Mouse (Mus musculus) midbrain, embryonic 14.5 days (tissue): ENCODE measurements at regions not wholly inside any gene's neighbourhood (a gene's known extent, or its start where the extent isn't known, plus 50 kb on each side); places are given as distances from the start of the nearest gene placed in this dataset.

ENCODE experiments used
- ATAC-seq: fragments of 200-750 bp; cut with Nextera tagmentation; 2 replicates; pipeline ENCODE4 v1.8.0; 2017; ENCODE audit warnings: moderate number of reproducible peaks, moderate library complexity; ENCODE audit not compliant: low FRiP score, low TSS enrichment
- DNase-seq: peaks from one replicate; pipeline ENCODE4 v3.0.0-alpha.2; 2015
- H3K27ac ChIP-seq: fragments of 300-500 bp; sonication (generic); replicated peaks from 2 replicates; pipeline ENCODE4 v1.5.1; 2014; ENCODE audit warnings: mild to moderate bottlenecking, low read depth, low read length, moderate library complexity
- H3K27me3 ChIP-seq: fragments of 300-500 bp; sonication (generic); 2 replicates; pipeline ENCODE4 v1.6.1; 2014; ENCODE audit warnings: low read length, control low read depth, mixed read lengths; ENCODE audit not compliant: control insufficient read depth, insufficient read depth
- H3K36me3 ChIP-seq: fragments of 300-500 bp; sonication (generic); 2 replicates; pipeline ENCODE4 v1.6.1; 2014; ENCODE audit warnings: low read length, control low read depth; ENCODE audit not compliant: control insufficient read depth, insufficient read depth
- H3K4me1 ChIP-seq: fragments of 300-500 bp; sonication (generic); 2 replicates; pipeline ENCODE4 v1.6.1; 2014; ENCODE audit warnings: mild to moderate bottlenecking, antibody characterized with exemption, low read length, control low read depth; ENCODE audit not compliant: control insufficient read depth, insufficient read depth
- H3K4me2 ChIP-seq: fragments of 300-500 bp; sonication (generic); 2 replicates; pipeline ENCODE4 v1.6.1; 2014; ENCODE audit warnings: mild to moderate bottlenecking, low read length, moderate library complexity
- H3K4me3 ChIP-seq: fragments of 300-500 bp; sonication (generic); replicated peaks from 2 replicates; pipeline ENCODE4 v1.5.1; 2014; ENCODE audit warnings: low read depth, low read length
- H3K9ac ChIP-seq: fragments of 300-500 bp; sonication (generic); replicated peaks from 2 replicates; pipeline ENCODE4 v1.6.1; 2014; ENCODE audit warnings: mild to moderate bottlenecking, low read length, moderate library complexity
- H3K9me3 ChIP-seq: fragments of 300-500 bp; sonication (generic); 2 replicates; pipeline ENCODE4 v1.6.1; 2016; ENCODE audit warnings: low read length, control low read depth, mixed read lengths; ENCODE audit not compliant: control insufficient read depth
- WGBS: fragments of 180-500 bp; shearing (Covaris S2); extraction: QIAGEN DNeasy Blood & Tissue Kit; methylation state at CpG from one replicate; pipeline ENCODE4 v1.1.7; 2014; 5-methylcytosine and 5-hydroxymethylcytosine counted together

GRCm38 (mm10) chr10:21775911-21776761 is 105.8 kb upstream of the Sgk1 start:
- H3K9ac ChIP-seq, result no peak overlapping the region
- ATAC-seq (no peak), DNase-seq (peak; percentile 33)
- no peaks in the 10 kb centered on the region for H3K27me3 ChIP-seq
- no peaks in the 10 kb centered on the region for H3K9me3 ChIP-seq
- H3K4me3 ChIP-seq, result no peak overlapping the region
- no peaks in the 10 kb centered on the region for H3K36me3 ChIP-seq
- H3K27ac ChIP-seq, result no peak overlapping the region
- WGBS, result 51% methylated on average over 12 of the region's 12 CpGs
- H3K4me1 ChIP-seq, result peaks cover 5% of the 10 kb centered on the region; the same call in 1 of the 2 replicates
- H3K4me2 ChIP-seq, result no peak overlapping the region

DNA sequence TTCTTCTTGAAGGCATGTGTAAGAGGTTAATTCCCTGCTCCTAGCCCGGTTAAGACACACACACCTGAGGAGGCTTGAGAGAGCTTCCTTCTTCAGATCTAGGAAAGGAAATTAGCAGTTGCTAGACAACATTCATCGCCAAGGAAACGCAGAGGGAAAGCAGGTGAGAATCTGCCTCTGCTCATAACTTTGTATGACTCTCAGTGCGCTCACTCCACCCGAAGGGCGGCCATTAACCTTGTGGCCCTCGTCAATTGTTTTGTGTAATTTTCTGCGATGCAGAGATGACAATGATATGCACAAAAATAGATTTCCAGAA is 105.3 kb upstream of the Sgk1 start:
- 78% methylated on average over 8 of the region's 8 CpGs for WGBS
- ATAC-seq, result no peak
- H3K36me3 ChIP-seq, result no peaks in the 10 kb centered on the region

GRCm38 (mm10) chr10:21777103-21777502 is 104.9 kb upstream of the Sgk1 start:
- no peak overlapping the region for H3K4me3 ChIP-seq
- no peaks in the 10 kb centered on the region for H3K27me3 ChIP-seq
- 82% methylated on average over 3 of the region's 3 CpGs for WGBS
- H3K4me1 ChIP-seq, result peaks cover 5% of the 10 kb centered on the region; the same call in 1 of the 2 replicates
- H3K27ac ChIP-seq, result no peak overlapping the region
- ATAC-seq (no peak), DNase-seq (no peak)
- H3K9me3 ChIP-seq, result no peaks in the 10 kb centered on the region
- no peak overlapping the region for H3K4me2 ChIP-seq
- no peaks in the 10 kb centered on the region for H3K36me3 ChIP-seq
- no peak overlapping the region for H3K9ac ChIP-seq

More for the DNA sequence above, 105.3 kb upstream of the Sgk1 start:
- Histone ChIP-seq H3K27me3 (no peaks in the 10 kb centered on the region), H3K9me3 (no peaks in the 10 kb centered on the region), H3K4me2 (no peak overlapping the region), H3K9ac (no peak overlapping the region), H3K27ac (no peak overlapping the region), H3K4me3 (no peak overlapping the region), H3K4me1 (peaks cover 5% of the 10 kb centered on the region; the same call in 1 of the 2 replicates)
- DNase-seq, result peak; percentile 29

DNA sequence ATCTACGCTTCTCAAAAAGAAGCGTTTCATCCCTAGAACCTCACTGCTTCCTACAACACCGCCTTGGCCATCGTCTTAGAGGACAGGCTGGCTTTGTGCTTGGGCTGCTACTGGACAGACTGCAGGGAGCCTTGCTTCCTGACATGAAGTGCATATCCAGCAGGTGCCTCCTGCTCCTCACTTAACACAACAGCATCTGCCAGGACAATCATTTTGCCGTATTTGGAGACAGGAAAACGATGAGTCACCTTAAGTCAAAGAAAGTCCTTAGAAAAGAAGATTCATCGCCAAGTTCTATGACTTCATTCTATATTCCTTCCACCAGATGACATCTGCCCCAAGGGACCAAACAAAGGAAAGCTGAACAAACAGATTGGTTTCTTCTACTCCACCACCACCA is 98.5 kb upstream of the Sgk1 start:
- H3K27me3 ChIP-seq, result no peaks in the 10 kb centered on the region
- H3K9me3 ChIP-seq, result no peaks in the 10 kb centered on the region
- no peak overlapping the region for H3K27ac ChIP-seq
- no peak for ATAC-seq
- no peak overlapping the region for H3K9ac ChIP-seq
- no peak overlapping the region for H3K4me2 ChIP-seq
- no peak for DNase-seq
- H3K4me1 ChIP-seq, result no peaks in the 10 kb centered on the region
- 95% methylated on average over 7 of the region's 7 CpGs for WGBS
- no peak overlapping the region for H3K4me3 ChIP-seq
- H3K36me3 ChIP-seq, result no peaks in the 10 kb centered on the region

- no peak for DNase-seq
- no peak for ATAC-seq
- H3K4me3 ChIP-seq, result no peak overlapping the region
- H3K4me2 ChIP-seq, result no peak overlapping the region
- no peaks in the 10 kb centered on the region for H3K36me3 ChIP-seq
- no peak overlapping the region for H3K27ac ChIP-seq
- H3K9ac ChIP-seq, result no peak overlapping the region
- 53% methylated on average over 4 of the region's 4 CpGs for WGBS
- no peaks in the 10 kb centered on the region for H3K9me3 ChIP-seq
- no peaks in the 10 kb centered on the region for H3K27me3 ChIP-seq
- H3K4me1 ChIP-seq, result no peaks in the 10 kb centered on the region
These were observed 96.9 kb upstream of the Sgk1 start for GRCm38 (mm10) chr10:21785110-21785509.

GRCm38 (mm10) chr10:21785785-21786184 is 96.2 kb upstream of the Sgk1 start:
- DNase-seq (no peak), ATAC-seq (no peak)
- H3K27me3 ChIP-seq, result no peaks in the 10 kb centered on the region
- no peaks in the 10 kb centered on the region for H3K36me3 ChIP-seq
- no peak overlapping the region for H3K4me3 ChIP-seq
- no peak overlapping the region for H3K4me2 ChIP-seq
- no peaks in the 10 kb centered on the region for H3K9me3 ChIP-seq
- no peak overlapping the region for H3K9ac ChIP-seq
- H3K27ac ChIP-seq, result no peak overlapping the region
- WGBS, result 88% methylated on average over 5 of the region's 5 CpGs
- H3K4me1 ChIP-seq, result no peaks in the 10 kb centered on the region

DNA sequence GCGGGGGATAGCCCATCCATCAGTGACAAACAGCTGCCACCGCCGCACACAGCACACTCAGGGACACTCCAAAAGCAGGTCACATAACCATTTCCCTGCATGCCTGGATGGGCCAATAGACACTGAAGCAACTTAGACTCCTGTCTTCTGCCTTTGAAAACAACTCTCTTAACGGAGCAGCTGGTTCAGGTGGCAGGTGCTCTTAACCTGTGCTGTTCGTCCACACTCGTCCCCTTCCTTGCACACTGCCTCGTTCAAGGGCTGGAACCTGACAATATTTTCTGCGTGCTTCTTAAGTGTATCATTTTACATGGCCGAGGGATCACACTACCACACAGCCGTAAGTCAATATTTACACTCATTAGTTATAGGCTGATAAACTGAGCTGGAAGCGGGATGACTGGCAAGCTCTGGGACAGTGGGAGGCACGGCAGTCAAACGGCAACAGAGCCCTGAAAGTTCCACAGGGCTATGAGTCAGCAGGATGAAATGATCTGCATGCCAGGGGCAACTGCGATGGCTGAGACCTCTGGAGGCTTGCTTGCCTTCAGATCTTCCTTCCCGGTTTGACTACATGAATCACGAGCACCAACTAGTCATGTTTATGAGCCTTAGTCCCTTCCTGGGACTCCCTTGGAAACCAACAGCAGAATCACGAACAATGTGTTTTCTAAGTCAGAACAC is 92.0 kb upstream of the Sgk1 start:
- H3K4me2 ChIP-seq, result no peak overlapping the region
- no peak for ATAC-seq
- H3K9ac ChIP-seq, result no peak overlapping the region
- DNase-seq, result peak; percentile 4
- H3K9me3 ChIP-seq, result no peaks in the 10 kb centered on the region
- no peaks in the 10 kb centered on the region for H3K4me1 ChIP-seq
- H3K27ac ChIP-seq, result no peak overlapping the region
- H3K27me3 ChIP-seq, result no peaks in the 10 kb centered on the region
- WGBS, result 74% methylated on average over 17 of the region's 17 CpGs
- no peak overlapping the region for H3K4me3 ChIP-seq
- H3K36me3 ChIP-seq, result no peaks in the 10 kb centered on the region

DNA sequence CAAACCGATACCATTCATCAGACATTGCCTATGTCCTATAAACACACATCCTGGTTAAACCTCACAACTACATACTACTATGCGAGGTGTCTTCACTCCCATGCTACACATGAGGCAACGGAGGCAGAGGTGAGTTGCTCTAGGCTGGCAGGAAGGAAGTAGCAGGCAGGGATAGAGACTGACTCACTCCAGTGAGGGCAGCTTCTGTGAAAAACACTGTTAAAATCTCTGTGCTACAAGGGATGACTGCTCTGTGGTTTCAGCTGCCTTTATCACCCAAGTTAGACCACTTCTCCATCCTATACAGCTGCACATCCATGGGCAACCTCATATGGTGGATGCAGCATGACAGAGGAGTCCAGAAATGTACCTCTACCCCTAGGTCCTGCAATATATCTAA is 91.0 kb upstream of the Sgk1 start:
- H3K4me1 ChIP-seq, result no peaks in the 10 kb centered on the region
- no peak overlapping the region for H3K9ac ChIP-seq
- H3K27ac ChIP-seq, result no peak overlapping the region
- H3K4me3 ChIP-seq, result no peak overlapping the region
- ATAC-seq (no peak), DNase-seq (no peak)
- H3K36me3 ChIP-seq, result no peaks in the 10 kb centered on the region
- 91% methylated on average over 3 of the region's 3 CpGs for WGBS
- no peak overlapping the region for H3K4me2 ChIP-seq
- H3K9me3 ChIP-seq, result no peaks in the 10 kb centered on the region
- no peaks in the 10 kb centered on the region for H3K27me3 ChIP-seq

DNA sequence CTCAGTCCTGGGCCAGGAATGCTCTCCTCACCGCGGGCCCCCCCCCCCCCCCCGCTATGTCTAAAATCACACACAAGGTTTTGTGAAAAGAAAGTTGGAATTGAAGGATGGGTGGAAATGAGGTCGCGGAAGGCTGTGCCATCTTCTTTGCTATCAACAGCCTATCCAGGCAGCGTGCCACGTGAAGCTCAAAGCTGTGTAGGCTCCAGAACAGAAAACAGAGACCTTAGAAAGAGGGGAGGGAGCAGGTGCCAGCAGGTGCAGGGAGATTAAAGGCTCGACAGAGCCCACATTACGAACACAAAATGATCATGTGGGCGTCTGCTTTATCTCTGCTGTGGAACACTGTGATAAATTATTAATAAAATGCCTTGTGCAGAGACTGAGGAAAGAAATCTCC is 89.6 kb upstream of the Sgk1 start:
- DNase-seq (peak; percentile 41), ATAC-seq (no peak)
- no peak overlapping the region for H3K4me2 ChIP-seq
- H3K27me3 ChIP-seq, result no peaks in the 10 kb centered on the region
- H3K27ac ChIP-seq, result no peak overlapping the region
- H3K9me3 ChIP-seq, result no peaks in the 10 kb centered on the region
- no peak overlapping the region for H3K9ac ChIP-seq
- 33% methylated on average over 10 of the region's 10 CpGs for WGBS
- H3K4me1 ChIP-seq, result no peaks in the 10 kb centered on the region
- no peaks in the 10 kb centered on the region for H3K36me3 ChIP-seq
- H3K4me3 ChIP-seq, result no peak overlapping the region
